Mouse (Mus musculus) neural tube, embryonic 13.5 days (tissue): ENCODE measurements at regions not wholly inside any gene's neighbourhood (a gene's known extent, or its start where the extent isn't known, plus 50 kb on each side); places are given as distances from the start of the nearest gene placed in this dataset.

Experiments used
- ATAC-seq: fragments of 200-750 bp; cut with Nextera tagmentation; 2 replicates; pipeline ENCODE4 v1.8.0; 2017; ENCODE audit warnings: low read depth, mild to moderate bottlenecking, moderate TSS enrichment, moderate library complexity
- H3K27ac ChIP-seq: fragments of 300-500 bp; sonication (generic); replicated peaks from 2 replicates; pipeline ENCODE4 v1.5.1; 2015; ENCODE audit warnings: moderate library complexity, mild to moderate bottlenecking, inconsistent platforms
- H3K27me3 ChIP-seq: fragments of 300-500 bp; sonication (generic); 2 replicates; pipeline ENCODE4 v1.6.1; 2015; ENCODE audit warnings: mild to moderate bottlenecking, inconsistent platforms
- H3K36me3 ChIP-seq: fragments of 300-500 bp; sonication (generic); 2 replicates; pipeline ENCODE4 v1.6.1; 2015; ENCODE audit warnings: mild to moderate bottlenecking, inconsistent platforms
- H3K4me1 ChIP-seq: fragments of 300-500 bp; sonication (generic); replicated peaks from 2 replicates; pipeline ENCODE4 v1.6.1; 2015; ENCODE audit warnings: inconsistent platforms
- H3K4me2 ChIP-seq: fragments of 300-500 bp; sonication (generic); 2 replicates; pipeline ENCODE4 v1.6.1; 2015; ENCODE audit warnings: inconsistent platforms, mild to moderate bottlenecking, moderate library complexity
- H3K4me3 ChIP-seq: fragments of 300-500 bp; sonication (generic); 2 replicates; pipeline ENCODE4 v1.5.1; 2015; ENCODE audit warnings: mild to moderate bottlenecking, inconsistent platforms
- H3K9ac ChIP-seq: fragments of 300-500 bp; sonication (generic); 2 replicates; pipeline ENCODE4 v1.6.1; 2015; ENCODE audit warnings: moderate library complexity, mild to moderate bottlenecking, inconsistent platforms
- H3K9me3 ChIP-seq: fragments of 300-500 bp; sonication (generic); 2 replicates; pipeline ENCODE4 v1.6.1; 2016; ENCODE audit warnings: inconsistent platforms
- WGBS: fragments of 180-500 bp; shearing (Covaris S2); methylation state at CpG from one replicate; pipeline ENCODE4 v1.1.7; 2015; 5-methylcytosine and 5-hydroxymethylcytosine counted together

DNA sequence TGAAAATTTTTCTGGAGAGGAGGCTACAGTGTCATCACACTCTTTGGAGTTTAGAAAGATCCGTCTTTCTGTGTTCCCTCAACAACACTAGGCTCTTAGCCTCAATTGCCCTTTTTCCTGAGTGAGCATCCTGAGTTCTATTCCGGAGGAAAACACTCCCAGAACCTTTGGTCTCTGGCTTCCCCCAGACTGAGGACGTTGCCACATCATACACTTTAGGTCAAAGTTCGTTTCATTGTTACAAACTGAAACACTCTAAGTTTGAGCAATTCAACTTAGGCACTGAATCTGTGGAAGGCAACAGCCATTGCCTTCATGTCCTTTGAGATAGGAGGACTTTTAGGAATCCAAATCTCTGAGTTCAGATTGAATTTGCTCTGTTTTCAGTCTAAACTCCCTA, 85.0 kb downstream of the Arl4a start:
- H3K4me1 ChIP-seq: peaks cover 15% of the 10 kb centered on the region; the same call in 1 of the 2 replicates
- H3K9me3 ChIP-seq: no peaks in the 10 kb centered on the region
- no peaks in the 10 kb centered on the region for H3K27me3 ChIP-seq
- no peaks in the 10 kb centered on the region for H3K36me3 ChIP-seq
- no peak overlapping the region for H3K27ac ChIP-seq
- WGBS: 73% methylated on average over 4 of the region's 4 CpGs
- no peak for ATAC-seq
- H3K9ac ChIP-seq: no peak overlapping the region
- H3K4me3 ChIP-seq: no peak overlapping the region
- H3K4me2 ChIP-seq: no peak overlapping the region

DNA sequence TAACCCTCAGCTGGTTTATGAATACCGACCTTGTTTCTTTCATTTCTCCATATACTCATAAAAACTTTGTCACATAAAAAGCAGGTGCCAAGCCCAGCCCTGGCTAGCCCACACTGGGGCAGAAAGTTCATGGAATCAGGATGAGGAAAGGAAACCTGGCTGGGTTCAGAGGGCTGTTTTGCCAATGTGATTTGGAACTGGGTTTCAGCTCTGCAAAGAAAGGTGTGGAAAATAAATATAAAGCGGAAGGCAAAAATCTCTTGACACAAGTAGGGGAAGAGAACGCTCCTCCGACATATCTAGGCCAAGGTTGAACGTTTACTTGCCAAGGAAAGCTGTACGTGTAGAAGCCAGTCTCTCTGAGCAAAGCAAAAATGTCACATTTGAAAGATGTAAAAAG, 85.9 kb downstream of the Arl4a start:
- Histone ChIP-seq H3K9me3 (no peaks in the 10 kb centered on the region), H3K4me2 (no peak overlapping the region), H3K27ac (no peak overlapping the region), H3K4me3 (no peak overlapping the region), H3K27me3 (no peaks in the 10 kb centered on the region), H3K9ac (no peak overlapping the region), H3K4me1 (peaks cover 5% of the 10 kb centered on the region; the same call in 1 of the 2 replicates), H3K36me3 (no peaks in the 10 kb centered on the region)
- no peak for ATAC-seq
- 93% methylated on average over 6 of the region's 6 CpGs for WGBS

DNA sequence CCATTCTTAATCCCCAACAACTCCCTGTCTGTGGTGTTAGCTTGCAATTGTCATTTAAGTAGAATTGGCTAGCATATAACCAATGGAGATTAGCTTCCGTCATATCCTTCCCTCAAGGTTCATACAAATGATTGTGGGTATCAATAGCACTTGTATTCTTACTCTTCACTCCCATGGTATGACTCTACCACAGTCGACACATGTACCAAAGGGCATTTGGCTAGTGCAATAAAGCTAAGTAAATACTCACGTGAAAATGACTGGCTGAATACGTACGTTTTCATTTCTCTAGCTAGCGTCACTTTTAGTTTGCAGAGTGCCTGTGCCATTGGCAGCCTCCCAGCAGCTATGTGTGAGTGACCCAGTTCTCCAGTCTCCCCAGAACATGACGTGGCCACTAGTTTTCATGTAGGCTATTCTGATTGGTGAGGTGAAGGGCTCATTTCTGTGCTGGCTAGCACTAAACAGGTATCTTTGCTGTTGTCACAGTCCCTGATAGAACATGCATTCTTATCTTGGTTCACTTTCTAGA, 87.5 kb downstream of the Arl4a start:
- Histone ChIP-seq H3K9me3 (no peaks in the 10 kb centered on the region), H3K27me3 (no peaks in the 10 kb centered on the region), H3K4me3 (no peak overlapping the region), H3K4me2 (no peak overlapping the region), H3K36me3 (no peaks in the 10 kb centered on the region), H3K27ac (no peak overlapping the region), H3K9ac (no peak overlapping the region), H3K4me1 (no peaks in the 10 kb centered on the region)
- 80% methylated on average over 7 of the region's 7 CpGs for WGBS
- no peak for ATAC-seq

DNA sequence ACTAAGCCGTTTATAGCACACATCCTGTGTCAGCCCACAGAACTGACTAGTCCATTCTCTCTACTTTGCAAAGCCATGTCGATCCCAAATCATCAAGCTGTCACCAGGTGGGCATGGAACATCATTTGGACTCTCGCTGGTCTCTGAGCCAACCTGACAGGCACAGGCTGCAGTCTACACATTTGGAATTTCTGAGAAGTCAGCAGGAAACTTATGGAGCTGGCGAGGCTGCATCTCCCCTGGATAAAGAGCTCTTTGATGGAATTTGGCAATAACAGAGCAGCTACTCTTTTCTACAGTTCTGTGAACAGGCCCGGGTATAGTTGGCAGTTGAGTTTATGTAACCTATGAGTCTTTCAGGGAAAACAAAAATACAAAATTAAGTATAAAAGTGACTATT, 94.9 kb downstream of the Arl4a start:
- Histone ChIP-seq H3K9ac (no peak overlapping the region), H3K4me1 (no peaks in the 10 kb centered on the region), H3K27ac (no peak overlapping the region), H3K36me3 (no peaks in the 10 kb centered on the region), H3K4me2 (no peak overlapping the region), H3K9me3 (no peaks in the 10 kb centered on the region), H3K4me3 (no peak overlapping the region), H3K27me3 (no peaks in the 10 kb centered on the region)
- WGBS: 71% methylated on average over 5 of the region's 5 CpGs
- ATAC-seq: no peak

DNA sequence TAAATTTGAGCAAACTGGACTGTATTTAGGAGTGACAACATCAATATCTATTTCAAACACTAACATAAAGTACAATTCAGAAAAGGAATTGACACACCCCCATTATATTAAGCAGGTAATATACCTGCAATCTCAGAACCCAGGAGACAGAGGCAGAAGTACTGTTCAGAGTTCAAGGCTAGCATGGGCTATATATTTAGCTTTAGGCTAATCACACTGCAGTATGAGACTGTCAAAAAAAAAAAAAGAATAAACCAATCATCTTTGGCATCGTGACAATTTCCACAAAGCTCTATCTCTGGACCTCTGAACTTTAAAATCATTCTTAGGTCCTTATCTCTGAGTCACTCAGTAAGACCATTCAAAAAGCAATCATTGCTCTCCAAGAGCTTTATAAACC, 96.7 kb downstream of the Arl4a start:
- ATAC-seq: no peak
- no peaks in the 10 kb centered on the region for H3K27me3 ChIP-seq
- H3K27ac ChIP-seq: no peak overlapping the region
- 97% methylated on average over 1 of the region's 1 CpGs for WGBS
- H3K4me1 ChIP-seq: no peaks in the 10 kb centered on the region
- no peaks in the 10 kb centered on the region for H3K9me3 ChIP-seq
- no peak overlapping the region for H3K4me2 ChIP-seq
- no peaks in the 10 kb centered on the region for H3K36me3 ChIP-seq
- H3K9ac ChIP-seq: no peak overlapping the region
- H3K4me3 ChIP-seq: no peak overlapping the region

DNA sequence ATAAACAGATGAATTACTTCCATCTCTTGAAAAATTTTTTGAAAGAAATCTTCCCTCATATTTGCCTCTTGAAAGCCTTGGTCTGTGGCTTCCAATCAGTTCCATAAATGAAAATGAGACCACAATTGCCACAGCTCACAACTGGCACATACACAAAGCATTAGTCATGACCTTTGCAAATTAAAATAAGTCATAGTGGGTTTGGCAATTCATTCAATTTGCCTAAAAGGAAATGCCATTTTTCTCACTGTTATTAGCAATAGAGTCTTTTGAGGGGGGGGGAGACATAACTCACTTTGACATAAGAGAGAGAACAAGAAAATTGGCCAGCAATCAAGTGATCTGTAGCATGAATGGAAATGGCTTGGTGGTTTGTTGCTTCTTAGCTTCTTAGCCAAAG, 98.8 kb downstream of the Arl4a start:
- Histone ChIP-seq H3K9ac (no peak overlapping the region), H3K27me3 (no peaks in the 10 kb centered on the region), H3K4me1 (no peaks in the 10 kb centered on the region), H3K9me3 (no peaks in the 10 kb centered on the region), H3K36me3 (no peaks in the 10 kb centered on the region), H3K4me3 (no peak overlapping the region), H3K4me2 (no peak overlapping the region), H3K27ac (no peak overlapping the region)
- no peak for ATAC-seq

DNA sequence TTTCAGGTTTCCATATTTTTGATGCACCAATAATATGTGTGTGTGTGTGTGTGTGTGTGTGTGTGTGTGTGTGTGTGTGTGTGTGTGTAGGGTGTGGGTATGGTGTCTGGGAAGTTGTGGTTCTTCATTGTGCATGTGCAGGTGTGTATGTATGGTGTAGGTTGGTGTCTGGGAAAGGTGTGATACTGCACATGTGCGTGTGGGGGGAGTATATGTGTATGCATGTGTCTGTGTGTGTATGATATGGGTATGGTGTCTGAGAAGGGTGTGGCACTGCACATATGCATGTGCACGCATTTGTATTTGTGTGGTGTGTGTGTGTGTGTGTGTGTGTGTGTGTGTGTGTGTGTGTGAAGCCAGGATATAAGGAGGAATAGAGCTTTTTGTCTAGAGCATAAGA, 99.6 kb downstream of the Arl4a start:
- Histone ChIP-seq H3K36me3 (no peaks in the 10 kb centered on the region), H3K27me3 (no peaks in the 10 kb centered on the region), H3K4me2 (no peak overlapping the region), H3K9ac (no peak overlapping the region), H3K27ac (no peak overlapping the region), H3K4me1 (no peaks in the 10 kb centered on the region), H3K9me3 (no peaks in the 10 kb centered on the region), H3K4me3 (no peak overlapping the region)
- ATAC-seq: no peak
- WGBS: 94% methylated on average over 2 of the region's 2 CpGs

DNA sequence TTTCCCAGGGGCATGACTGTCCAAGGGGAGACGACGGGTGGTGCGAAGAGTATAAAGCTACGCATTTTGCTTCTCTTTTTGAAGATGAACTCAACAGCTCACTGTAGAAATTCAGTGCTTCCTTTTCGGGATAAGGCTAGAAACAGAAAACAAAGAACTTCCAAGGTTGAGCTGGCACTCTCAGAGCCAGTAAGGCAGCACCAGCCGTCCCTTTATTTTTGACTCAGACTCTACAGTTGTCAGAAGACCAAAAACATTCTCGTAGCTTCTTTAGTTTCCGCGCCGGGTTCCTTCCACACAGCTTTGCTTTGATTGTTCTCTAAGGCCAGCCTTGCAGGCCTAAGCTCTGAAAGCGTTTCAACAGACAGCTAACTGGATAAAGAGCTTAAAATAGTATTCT, 101.5 kb downstream of the Arl4a start:
- Histone ChIP-seq H3K27me3 (no peaks in the 10 kb centered on the region), H3K4me1 (no peaks in the 10 kb centered on the region), H3K27ac (no peak overlapping the region), H3K4me3 (no peak overlapping the region), H3K9me3 (no peaks in the 10 kb centered on the region), H3K4me2 (no peak overlapping the region), H3K36me3 (no peaks in the 10 kb centered on the region), H3K9ac (no peak overlapping the region)
- WGBS: 76% methylated on average over 11 of the region's 11 CpGs
- no peak for ATAC-seq

DNA sequence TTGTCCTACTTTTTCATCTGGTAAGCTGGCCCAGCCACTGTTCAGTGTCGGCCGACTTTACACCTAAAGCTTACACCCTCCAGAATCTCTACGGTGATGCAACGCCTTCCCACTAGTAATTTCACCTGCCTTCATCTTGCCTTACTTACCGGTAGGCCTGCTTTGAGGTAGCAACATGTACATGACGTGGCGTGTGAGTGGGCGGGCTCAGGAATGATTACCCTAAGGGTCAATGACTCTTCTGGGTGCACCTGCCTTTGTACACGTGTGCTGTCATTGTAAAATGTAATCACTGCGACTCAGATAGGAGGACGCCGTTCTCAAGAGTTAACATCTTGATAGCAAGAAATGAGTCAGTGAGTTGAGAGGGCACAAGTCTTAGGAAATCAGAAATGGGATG, 102.0 kb downstream of the Arl4a start:
- H3K36me3 ChIP-seq: no peaks in the 10 kb centered on the region
- H3K27me3 ChIP-seq: no peaks in the 10 kb centered on the region
- H3K27ac ChIP-seq: no peak overlapping the region
- H3K4me2 ChIP-seq: no peak overlapping the region
- no peak for ATAC-seq
- no peak overlapping the region for H3K4me3 ChIP-seq
- WGBS: 89% methylated on average over 12 of the region's 12 CpGs
- H3K9ac ChIP-seq: no peak overlapping the region
- no peaks in the 10 kb centered on the region for H3K9me3 ChIP-seq
- no peaks in the 10 kb centered on the region for H3K4me1 ChIP-seq

DNA sequence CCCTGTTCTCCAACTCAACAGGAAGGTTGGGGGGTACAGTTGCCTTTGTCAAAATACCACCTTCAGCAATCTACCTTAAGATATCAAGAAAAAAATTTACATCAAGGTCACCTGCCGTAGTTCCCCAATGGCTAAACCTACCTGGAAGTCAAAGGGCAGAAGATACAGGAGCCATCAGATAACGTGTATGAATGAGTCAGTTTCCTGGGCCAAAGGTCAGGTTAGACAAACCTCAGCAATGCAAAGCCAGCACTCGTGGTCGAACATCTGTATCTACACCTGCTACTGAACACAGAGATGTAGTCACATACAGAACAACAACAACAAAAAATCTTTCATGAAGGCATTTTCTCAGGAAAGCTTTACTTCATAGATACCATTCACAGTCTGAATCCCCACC, 102.9 kb downstream of the Arl4a start:
- Histone ChIP-seq H3K27me3 (no peaks in the 10 kb centered on the region), H3K4me2 (no peak overlapping the region)
- WGBS: 91% methylated on average over 4 of the region's 4 CpGs

DNA sequence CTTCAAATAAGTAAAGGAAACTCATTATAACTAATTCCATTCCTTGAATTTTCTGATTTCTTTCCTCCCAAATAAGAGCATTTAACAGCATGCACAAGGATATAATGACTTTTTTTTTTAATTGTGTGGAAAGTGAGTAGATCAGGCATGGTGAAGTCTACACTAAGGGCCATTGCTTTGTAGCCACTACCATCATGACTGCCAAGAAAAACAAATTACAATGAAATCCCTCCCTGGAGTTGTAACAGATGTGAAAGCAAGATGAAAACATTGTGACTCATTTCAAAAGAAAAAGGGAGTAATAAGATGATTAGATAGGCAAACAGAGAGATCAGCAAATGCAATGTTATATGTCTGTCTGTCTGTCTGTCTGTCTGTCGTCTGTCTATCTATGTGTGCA, 106.6 kb downstream of the Arl4a start:
- no peak for ATAC-seq
- Histone ChIP-seq H3K9ac (no peak overlapping the region), H3K4me1 (no peaks in the 10 kb centered on the region), H3K27ac (no peak overlapping the region), H3K4me2 (no peak overlapping the region), H3K27me3 (no peaks in the 10 kb centered on the region), H3K36me3 (no peaks in the 10 kb centered on the region), H3K9me3 (no peaks in the 10 kb centered on the region), H3K4me3 (no peak overlapping the region)
- 72% methylated on average over 1 of the region's 1 CpGs for WGBS

More for the DNA sequence above, 102.9 kb downstream of the Arl4a start:
- H3K36me3 ChIP-seq: no peaks in the 10 kb centered on the region
- H3K27ac ChIP-seq: no peak overlapping the region
- H3K4me1 ChIP-seq: no peaks in the 10 kb centered on the region
- no peak for ATAC-seq
- no peaks in the 10 kb centered on the region for H3K9me3 ChIP-seq
- H3K9ac ChIP-seq: no peak overlapping the region
- H3K4me3 ChIP-seq: no peak overlapping the region

DNA sequence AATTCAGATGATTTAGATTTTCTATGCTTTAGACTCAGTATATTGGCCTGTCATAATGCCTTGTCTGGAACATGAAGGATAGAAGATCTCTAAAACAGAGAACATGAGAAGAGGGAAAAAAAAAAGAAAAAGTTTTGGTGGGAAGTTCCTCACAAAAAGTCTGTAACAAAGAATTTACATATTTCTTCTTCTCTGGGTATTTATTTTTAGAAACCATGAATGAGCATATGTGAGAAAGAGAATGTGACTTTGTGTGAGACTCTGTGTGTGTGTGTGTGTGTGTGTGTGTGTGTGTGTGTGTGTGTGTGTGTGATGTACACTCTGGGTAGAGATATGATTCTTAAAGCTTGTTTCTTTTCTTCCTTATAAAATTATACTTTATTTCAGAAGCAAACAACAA, 109.9 kb downstream of the Arl4a start:
- Histone ChIP-seq H3K27ac (no peak overlapping the region), H3K4me2 (no peak overlapping the region), H3K9me3 (no peaks in the 10 kb centered on the region), H3K4me1 (no peaks in the 10 kb centered on the region), H3K4me3 (no peak overlapping the region), H3K27me3 (no peaks in the 10 kb centered on the region), H3K9ac (no peak overlapping the region), H3K36me3 (no peaks in the 10 kb centered on the region)
- no peak for ATAC-seq

DNA sequence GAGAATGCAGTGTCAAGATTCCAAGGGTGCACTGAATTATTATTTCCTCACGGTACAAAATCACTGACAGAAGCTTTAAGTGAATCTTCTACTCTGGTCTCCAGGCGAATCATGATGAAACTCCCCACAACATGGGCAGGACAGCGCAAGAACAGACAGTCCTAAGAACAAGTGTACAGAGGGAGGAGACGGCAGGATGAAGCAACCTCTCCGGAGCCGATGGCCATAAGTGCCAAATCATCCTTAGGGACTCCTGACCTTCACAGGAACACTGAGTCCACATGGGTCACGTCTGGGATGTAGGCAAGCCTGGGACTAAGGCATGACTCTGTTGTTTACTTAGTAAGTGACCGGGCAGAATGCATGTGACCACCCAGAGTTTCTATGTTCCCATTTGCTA, 110.8 kb downstream of the Arl4a start:
- Histone ChIP-seq H3K4me3 (no peak overlapping the region), H3K9me3 (no peaks in the 10 kb centered on the region), H3K4me1 (no peaks in the 10 kb centered on the region), H3K4me2 (no peak overlapping the region), H3K36me3 (no peaks in the 10 kb centered on the region), H3K27me3 (no peaks in the 10 kb centered on the region), H3K27ac (no peak overlapping the region), H3K9ac (no peak overlapping the region)
- 86% methylated on average over 8 of the region's 8 CpGs for WGBS
- ATAC-seq: no peak
